Mouse (Mus musculus) ZHBTc4 (cell line): Measurements from ENCODE around the gene Olfr923.

Experiments used
- DNase-seq: peaks from one replicate; pipeline ENCODE4 v3.0.0-alpha.2; 2011; ENCODE audit warnings: low read depth, low spot score

Olfr923 gene

GRCm38 (mm10) chr9:38826245-38826644, at the start of gene Olfr923:
TSS of gene Olfr923 (plus strand) at chr9:38826545.
- no peak for DNase-seq

GRCm38 (mm10) chr9:38792689-38793088, 33.7 kb upstream of the Olfr923 start:
- DNase-seq, result no peak

GRCm38 (mm10) chr9:38805696-38806095, 20.6 kb upstream of the Olfr923 start:
- no peak for DNase-seq

- no peak for DNase-seq
Observed at GRCm38 (mm10) chr9:38814314-38814713, 12.0 kb upstream of the Olfr923 start, which contains the start of gene Olfr922. TSS of gene Olfr922 (plus strand) at chr9:38814614.

- DNase-seq, result no peak
Observed at GRCm38 (mm10) chr9:38815458-38815986, 10.8 kb upstream of the Olfr923 start.

- peak; percentile 71 for DNase-seq
Observed at GRCm38 (mm10) chr9:38833027-38833426, 6.7 kb downstream of the Olfr923 start.

- no peak for DNase-seq
Observed at GRCm38 (mm10) chr9:38844149-38844548, 17.8 kb downstream of the Olfr923 start, which contains the start of gene Olfr924. TSS of gene Olfr924 (plus strand) at chr9:38844449.

GRCm38 (mm10) chr9:38854760-38855159, 28.4 kb downstream of the Olfr923 start, which contains the start of gene Olfr26:
TSS of gene Olfr26 (plus strand) at chr9:38855060.
- no peak for DNase-seq

GRCm38 (mm10) chr9:38874880-38875279, 48.5 kb downstream of the Olfr923 start:
- DNase-seq, result peak; percentile 55

- DNase-seq, result no peak
Observed at GRCm38 (mm10) chr9:38876826-38877225, 50.5 kb downstream of the Olfr923 start, which contains the start of gene Olfr926. TSS of gene Olfr926 (plus strand) at chr9:38877126.
